Mouse (Mus musculus) erythroid progenitor cell, adult 5-6 weeks (primary cell): ENCODE results near the gene Prss32. TPM values are rescaled to one million over a fixed set of nuclear protein-coding genes. Genes with fewer than 3 reads are reported as not detected.

Experiments used
- ATAC-seq: replicated peaks from 2 replicates; pipeline ENCODE4 v1.8.0; 2016; ENCODE audit warnings: moderate number of reproducible peaks, mild to moderate bottlenecking, moderate TSS enrichment, inconsistent platforms; ENCODE audit not compliant: poor library complexity, low FRiP score, severe bottlenecking
- total RNA-seq, 2 experiments: library from RNA; stranded (forward) in 1 of 2; stranded (reverse) in 1 of 2; fragments of 150-400 nt in 1 of 2; fragments of 186-747, 209-891 nt in 1 of 2; gene quantifications; 2 replicates each; pipeline versions ENCODE4 v1.2.3 to v1.2.4; 2015 to 2017; ENCODE audit warnings: low replicate concordance in 2 of 2

The Prss32 gene
- total RNA-seq (2015; ENCODE audit: low replicate concordance), result not detected in 2 replicates
- not detected in 2 replicates for total RNA-seq (2017; ENCODE audit: low replicate concordance)

- ATAC-seq, result peak; percentile 60
Measured at GRCm38 (mm10) chr17:23843812-23844273, at the start of gene Prss32, which contains the start of gene Prss41. Prss32 (plus strand) TSS chr17:23843855. Prss41 (minus strand) TSS chr17:23844172.

- ATAC-seq, result no peak
Measured at GRCm38 (mm10) chr17:23795323-23795722, 48.3 kb upstream of the Prss32 start.

GRCm38 (mm10) chr17:23797316-23797715 lies 46.3 kb upstream of the Prss32 start:
- no peak for ATAC-seq

- ATAC-seq, result no peak
Measured at GRCm38 (mm10) chr17:23801627-23802026, 42.0 kb upstream of the Prss32 start.

GRCm38 (mm10) chr17:23802746-23803365 lies 40.8 kb upstream of the Prss32 start:
- peak; percentile 96 for ATAC-seq

GRCm38 (mm10) chr17:23803366-23804041 lies 40.2 kb upstream of the Prss32 start:
- ATAC-seq, result peak; percentile 46

GRCm38 (mm10) chr17:23804426-23805085 lies 39.1 kb upstream of the Prss32 start:
- ATAC-seq, result no peak

GRCm38 (mm10) chr17:23806867-23807266 lies 36.8 kb upstream of the Prss32 start:
- ATAC-seq, result no peak

GRCm38 (mm10) chr17:23807918-23808317 lies 35.7 kb upstream of the Prss32 start:
- no peak for ATAC-seq

- no peak for ATAC-seq
Measured at GRCm38 (mm10) chr17:23815641-23816040, 28.0 kb upstream of the Prss32 start.

- no peak for ATAC-seq
Measured at GRCm38 (mm10) chr17:23818579-23818978, 25.1 kb upstream of the Prss32 start.

GRCm38 (mm10) chr17:23819235-23819634 lies 24.4 kb upstream of the Prss32 start:
- ATAC-seq, result no peak

- no peak for ATAC-seq
Measured at GRCm38 (mm10) chr17:23820731-23821130, 22.9 kb upstream of the Prss32 start.

GRCm38 (mm10) chr17:23822094-23822493 lies 21.6 kb upstream of the Prss32 start:
- ATAC-seq, result no peak

GRCm38 (mm10) chr17:23823018-23823417 lies 20.6 kb upstream of the Prss32 start:
- ATAC-seq, result no peak

- no peak for ATAC-seq
Measured at GRCm38 (mm10) chr17:23823614-23824013, 20.0 kb upstream of the Prss32 start.

GRCm38 (mm10) chr17:23825591-23825990 lies 18.1 kb upstream of the Prss32 start:
- ATAC-seq, result no peak

- peak; percentile 78 for ATAC-seq
Measured at GRCm38 (mm10) chr17:23828271-23829001, 15.2 kb upstream of the Prss32 start.

GRCm38 (mm10) chr17:23829064-23829619 lies 14.5 kb upstream of the Prss32 start, which contains the start of gene Elob:
Elob (minus strand) TSS chr17:23829136.
- peak; percentile 90 for ATAC-seq

- ATAC-seq, result no peak
Measured at GRCm38 (mm10) chr17:23831201-23831600, 12.5 kb upstream of the Prss32 start.
